Mouse (Mus musculus): ENCODE data around the gene Lactb. TPM values are rescaled to one million over a fixed set of nuclear protein-coding genes. Genes with fewer than 3 reads are reported as not detected.

Lactb gene
- total RNA-seq (2022) = 10 to 100 TPM; 22.8 to 26.6 (median 23.5) TPM

DNA sequence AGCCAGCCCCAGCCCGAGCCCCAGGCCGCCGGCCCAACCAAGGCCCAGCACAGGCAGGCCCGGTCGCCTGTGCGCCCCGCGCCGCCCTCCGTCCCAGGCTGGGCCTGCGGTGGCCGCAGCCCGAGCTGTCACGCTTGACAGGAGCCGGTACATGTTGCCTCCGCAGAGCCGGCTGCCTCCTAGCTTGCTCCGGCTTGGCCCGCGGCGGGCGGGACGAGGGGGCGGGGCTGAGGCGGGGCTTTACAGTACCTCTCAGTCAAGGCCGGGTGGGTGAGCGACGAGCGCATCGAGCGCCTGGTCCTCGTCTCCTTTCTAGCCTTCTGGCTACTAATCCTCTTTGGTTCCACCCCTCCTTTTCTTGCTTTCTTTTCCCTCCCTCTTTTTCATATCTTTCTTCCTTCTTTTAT is at the start of gene Lactb:
Lactb (minus strand) TSS at position 246 of the 407 bp plus-strand sequence.
- peak; percentile 93 for DNase-seq (ENCODE audit: low spot score)

DNA sequence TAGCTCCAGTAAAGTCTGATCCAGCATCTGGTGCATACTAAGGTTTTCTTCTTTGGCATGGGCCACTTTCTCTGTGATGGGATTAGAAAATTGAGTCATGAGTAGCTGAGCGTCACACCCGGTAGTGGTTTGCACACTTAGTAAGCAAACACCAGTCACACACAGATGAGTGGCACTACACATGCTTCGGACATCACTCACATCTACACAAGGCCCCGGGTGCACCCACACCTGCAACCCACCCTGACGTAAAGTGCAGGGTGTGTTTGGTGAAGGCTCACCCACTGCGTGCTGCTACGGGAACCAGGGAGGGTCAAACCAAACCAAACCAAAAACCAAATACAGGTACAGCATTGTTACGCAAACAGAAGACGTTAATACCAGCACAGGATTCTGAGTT is 48.1 kb upstream of the Lactb start:
- no peak for DNase-seq (ENCODE audit: low spot score)

DNA sequence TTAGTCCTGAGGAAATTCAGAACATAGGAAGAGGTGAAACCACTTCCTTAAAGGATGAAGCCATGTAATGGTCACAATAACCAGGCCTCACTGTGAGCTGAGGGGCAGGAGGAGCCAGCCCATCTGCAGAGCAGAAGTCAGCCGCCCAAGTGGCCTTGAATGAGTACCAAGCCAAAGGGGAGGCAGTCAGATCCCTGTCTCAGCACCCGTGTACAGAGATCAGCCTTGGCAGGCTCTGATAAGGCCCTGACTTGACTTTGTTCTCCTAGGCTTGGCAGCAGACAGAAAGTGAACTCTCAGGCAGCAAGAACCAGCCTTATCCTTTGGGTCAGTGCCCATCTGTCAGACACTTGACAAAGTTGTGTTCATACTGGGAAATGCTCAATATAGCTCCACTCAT is 44.8 kb upstream of the Lactb start:
- no peak for DNase-seq (ENCODE audit: low spot score)

DNA sequence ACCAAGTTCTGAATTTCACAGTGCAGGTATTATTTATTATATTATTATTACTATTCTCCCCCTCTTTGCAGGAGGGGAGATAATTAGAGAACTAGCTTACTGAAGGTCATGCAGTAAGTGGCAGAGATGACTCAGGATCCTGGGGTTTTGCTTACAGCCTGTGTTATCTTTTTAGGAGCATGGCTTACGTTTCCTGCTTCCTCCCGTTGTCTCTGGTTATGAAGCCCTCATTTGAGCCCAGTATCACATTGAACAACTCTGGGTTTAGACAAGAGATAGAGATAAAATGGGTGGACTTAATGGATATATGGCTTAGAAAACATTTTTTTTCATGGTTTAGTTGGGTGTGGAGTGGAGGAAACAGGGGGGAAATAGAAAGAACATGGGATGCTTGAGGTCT is 38.2 kb upstream of the Lactb start:
- no peak for DNase-seq (ENCODE audit: low spot score)

DNA sequence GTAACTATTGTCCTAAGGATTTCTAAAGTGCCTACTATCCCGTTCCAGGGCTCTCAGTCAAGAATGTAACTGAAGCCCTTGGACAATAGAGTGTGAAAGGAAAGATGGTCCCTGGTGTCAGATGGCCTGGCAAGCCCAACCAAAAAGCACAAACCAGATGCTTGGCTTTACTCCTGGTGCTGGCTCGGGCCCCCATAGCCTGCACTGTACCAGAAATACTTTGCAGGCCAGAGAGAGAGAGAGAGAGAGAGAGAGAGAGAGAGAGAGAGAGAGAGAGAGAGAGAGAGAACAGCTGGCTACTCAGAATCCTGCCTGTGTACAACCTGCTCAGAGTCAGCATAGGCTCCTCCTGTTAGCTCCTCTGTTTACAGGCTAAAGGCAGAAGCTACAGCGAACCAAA is 37.2 kb upstream of the Lactb start:
- DNase-seq (ENCODE audit: low spot score) = peak; percentile 70

DNA sequence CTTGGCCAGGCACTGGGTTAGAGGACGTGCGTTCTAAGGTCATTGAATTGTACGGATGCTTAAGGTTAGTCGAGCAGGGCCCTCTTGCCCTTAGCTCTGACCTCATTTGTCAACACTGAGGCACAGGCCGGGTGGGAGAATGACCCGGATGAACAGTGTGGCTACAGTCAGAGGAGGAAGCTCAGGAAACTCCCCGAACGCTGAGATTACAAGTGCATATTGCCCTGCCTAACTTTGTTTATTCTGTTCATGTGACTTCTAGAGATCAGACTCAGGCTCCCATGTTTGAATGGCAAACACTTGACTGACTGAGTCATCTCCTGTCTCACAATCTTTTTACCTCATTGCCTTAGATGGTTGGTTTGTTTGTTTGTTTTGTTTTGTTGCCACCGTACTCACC is 36.2 kb upstream of the Lactb start:
- DNase-seq (ENCODE audit: low spot score) = no peak

DNA sequence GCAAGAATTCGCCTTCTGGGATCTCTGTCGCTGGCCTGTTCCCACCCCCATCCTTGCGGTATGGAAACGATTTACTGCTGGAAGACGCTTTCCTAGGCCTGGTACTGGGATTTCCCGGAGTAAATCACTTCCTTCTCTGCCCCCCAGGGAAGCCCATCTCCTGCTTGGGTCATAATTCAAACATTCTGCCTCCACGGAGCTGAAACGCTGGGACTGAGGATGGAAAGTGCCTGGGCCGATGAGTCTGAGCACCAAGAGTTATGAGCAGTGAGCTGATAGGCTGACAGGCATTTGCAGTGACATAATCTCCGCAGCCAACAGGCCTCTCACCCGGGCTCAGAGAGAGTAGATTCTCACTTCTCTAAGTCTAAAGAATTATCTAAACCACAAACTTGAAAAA is 33.5 kb upstream of the Lactb start:
- DNase-seq (ENCODE audit: low spot score) = no peak

DNA sequence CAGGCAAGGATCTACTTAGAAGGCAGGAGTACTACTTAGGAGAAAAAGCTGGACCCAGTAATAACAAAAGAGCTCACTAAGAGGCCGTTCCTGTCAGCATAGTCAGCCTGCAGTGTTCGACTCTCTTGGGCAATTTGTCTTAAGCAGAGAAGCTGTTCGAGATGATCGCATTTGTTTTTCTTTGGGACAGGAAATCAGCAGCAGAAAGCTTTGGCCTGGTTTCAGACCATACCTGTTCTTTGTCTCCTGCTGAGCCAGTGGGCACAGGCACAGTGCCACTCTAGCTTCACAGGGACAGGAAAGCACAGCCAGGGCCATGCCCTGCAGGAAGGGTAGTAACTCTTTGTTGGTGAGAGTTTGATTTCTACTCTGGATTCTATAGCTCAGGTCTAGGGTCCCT is 31.1 kb upstream of the Lactb start:
- DNase-seq (ENCODE audit: low spot score) = no peak

DNA sequence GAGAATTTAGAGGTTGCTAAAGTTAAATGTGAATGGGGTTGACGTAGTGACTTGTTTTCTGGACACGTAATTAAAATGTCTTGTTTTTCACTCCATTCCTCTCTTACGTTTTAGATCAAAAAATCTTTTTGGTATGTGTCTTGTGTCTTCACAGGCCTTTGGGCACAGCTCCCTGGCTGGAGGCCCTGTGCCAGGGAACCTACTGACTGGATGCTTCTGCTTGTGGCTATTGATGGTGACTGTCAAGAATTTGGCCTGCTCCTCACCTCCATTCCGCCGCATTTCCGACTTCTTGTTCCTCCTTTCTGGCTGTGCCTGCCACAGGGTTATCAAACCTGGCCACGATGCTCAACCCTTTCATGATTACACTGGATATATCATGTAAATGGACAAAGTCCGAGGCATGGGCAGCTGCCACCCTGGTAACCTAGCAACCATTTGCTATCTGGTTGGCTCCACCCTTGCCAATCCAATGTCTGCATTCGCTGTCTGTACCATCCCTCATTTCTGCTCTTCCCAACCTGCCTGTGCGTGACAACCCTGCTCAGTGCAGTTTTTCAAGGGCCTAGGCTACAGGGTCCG is 30.0 kb upstream of the Lactb start:
- DNase-seq (ENCODE audit: low spot score) = no peak

DNA sequence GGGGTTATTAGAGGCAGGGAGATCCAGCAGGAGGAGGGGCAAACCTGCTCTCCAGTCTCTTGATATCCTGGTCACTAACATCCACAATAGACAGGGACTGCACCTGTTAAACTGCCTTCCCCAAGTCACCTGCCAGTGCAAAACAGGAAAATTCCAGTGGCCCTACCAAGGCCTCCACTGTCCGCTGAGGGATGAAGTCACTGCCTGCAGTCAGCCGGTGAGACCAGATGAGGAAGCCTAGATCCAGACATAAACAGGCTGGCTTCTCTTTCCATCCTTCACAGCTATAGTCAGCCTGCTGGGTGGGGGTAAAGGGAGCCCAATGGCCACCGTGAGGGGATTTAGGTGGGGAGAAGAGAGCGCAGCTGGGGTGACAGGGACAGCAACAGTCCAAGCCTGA is 28.4 kb upstream of the Lactb start:
- DNase-seq (ENCODE audit: low spot score) = no peak

DNA sequence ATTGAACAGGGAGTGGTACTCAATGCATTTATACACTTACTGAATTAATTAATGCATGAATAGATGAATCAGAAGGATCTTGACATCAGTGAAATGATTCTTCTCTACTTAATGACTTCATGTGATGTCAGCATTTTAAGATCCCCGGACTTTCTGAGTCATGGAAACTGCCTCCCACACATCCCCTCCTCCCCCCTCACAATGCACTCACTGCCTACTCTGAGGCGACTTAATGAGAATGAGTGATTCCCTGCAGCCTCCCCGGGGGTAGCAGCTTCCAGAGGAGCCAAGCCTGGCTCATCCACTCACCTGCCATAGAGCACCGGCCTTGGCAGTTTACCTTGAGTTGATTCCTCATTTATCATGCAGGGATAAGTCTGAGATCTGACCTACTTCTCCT is 27.9 kb upstream of the Lactb start:
- no peak for DNase-seq (ENCODE audit: low spot score)

DNA sequence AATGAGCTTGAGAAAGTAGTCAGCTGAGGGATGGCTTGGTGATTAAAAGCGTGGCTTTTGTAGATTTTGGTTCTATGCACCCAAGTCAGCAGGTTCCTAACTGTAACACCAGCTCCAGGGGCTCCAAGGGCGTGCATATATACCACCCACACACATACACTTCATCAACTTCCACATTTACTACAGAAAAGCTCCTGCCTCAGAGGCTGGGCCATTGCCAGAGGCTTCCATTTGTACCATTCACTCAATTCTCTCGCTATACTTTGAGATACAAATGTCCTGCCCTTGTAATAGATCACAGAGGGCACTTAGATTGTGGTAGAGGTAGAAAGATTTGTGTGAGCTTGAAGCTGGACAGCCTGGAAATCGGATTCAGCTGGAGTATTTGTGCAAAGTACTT is 26.2 kb upstream of the Lactb start:
- no peak for DNase-seq (ENCODE audit: low spot score)

DNA sequence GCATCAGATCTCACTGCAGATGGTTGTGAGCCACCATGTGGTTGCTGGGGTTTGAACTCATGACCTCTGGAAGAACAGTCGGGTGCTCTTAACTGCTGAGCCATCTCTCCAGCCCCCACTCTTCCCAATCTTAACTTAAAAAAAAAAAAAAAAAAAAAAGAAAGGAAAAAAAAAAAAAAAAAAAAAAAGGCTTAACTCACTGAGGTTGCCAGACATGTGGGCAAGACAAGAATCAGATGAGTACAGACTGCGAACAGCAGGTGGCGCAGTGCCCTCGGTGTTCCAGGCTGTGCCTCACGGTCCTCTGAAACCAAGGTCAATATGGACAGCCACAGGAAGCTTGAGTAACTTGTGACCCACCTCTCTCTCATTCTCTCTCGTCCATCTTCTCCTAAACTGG is 25.8 kb upstream of the Lactb start:
- peak; percentile 72 for DNase-seq (ENCODE audit: low spot score)

DNA sequence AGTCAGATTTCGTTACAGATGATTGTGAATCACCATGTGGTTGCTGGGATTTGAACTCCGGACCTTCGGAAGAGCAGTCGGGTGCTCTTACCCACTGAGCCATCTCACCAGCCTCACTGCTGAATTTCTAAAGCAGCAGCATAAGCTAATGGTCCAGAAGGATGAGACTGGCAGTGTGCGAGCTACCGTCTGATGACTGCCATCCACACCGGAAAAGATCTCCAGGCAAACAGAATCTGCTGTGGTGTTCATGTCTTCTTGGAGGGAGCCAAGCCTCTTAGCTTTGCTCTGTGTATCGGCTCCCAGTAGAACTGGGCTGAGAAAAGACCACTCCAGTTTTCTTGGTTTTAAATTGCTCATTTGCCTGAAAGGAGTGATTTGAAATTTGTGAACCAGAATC is 24.4 kb upstream of the Lactb start:
- DNase-seq (ENCODE audit: low spot score) = no peak

DNA sequence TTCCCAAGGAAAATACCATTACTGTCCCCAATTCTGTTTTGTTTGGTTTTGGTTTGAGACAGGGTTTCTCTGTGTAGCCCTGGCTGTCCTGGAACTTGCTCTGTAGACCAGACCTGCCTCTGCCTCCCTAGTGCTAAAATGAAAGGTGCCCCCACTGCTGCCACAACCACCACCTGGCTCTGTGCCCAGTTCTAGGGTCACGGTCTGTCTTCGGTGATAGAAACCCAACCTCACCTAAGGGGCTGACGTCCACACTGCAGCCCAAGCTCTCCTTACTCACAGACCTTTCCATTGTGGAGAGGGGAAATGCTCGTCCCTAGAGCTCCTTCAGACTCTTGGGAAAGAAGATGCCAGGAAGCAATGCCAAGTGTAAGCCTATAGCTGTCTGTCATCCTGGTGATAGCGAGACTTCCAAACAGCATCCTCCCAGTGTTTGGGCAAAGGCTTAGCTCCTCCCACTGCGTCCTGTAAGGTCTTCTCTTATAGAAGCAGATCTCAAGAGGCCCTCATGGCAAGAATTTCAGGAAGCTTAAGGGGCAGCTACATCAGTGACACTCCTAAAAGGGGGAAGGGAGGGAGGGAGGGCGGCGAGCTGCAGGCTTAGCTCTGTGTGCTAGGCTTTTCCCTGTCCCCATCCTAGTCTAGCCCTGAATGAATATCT is 16.6 kb upstream of the Lactb start:
- no peak for DNase-seq (ENCODE audit: low spot score)

DNA sequence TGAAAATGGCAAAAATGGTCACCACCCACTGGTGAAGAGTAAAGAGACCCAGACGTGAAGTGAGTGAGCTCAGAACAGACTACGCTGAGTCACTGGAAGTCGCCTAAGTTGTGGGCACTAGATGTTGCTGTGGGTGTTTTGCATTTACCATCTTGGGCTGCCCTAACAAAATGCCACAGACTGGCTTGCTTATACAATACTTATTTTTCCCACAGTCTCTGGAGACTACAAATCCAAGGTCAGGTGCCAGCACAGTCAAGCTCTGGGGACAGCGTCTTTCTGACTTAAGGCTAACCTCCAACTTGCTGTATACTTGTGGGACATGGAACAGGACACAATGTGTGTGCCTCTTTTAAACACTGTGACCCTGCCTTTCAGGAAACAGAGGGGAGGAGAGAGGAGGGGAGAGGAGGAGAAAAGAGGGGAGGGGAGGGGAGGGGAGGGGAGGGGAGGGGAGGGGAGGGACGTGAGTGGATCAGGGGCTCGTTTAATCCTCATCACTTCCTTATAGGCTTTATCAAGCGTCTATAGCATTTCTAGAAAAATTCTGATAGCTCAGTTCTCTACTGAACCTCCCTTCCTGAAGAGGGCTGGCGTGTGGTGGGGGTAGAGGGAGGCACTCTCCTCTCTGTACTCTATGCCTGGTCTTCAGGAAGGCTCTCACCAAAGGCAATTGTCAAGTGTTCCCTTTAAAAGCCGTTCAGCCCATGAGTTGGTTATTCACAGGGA is 15.9 kb upstream of the Lactb start:
- DNase-seq (ENCODE audit: low spot score) = no peak

DNA sequence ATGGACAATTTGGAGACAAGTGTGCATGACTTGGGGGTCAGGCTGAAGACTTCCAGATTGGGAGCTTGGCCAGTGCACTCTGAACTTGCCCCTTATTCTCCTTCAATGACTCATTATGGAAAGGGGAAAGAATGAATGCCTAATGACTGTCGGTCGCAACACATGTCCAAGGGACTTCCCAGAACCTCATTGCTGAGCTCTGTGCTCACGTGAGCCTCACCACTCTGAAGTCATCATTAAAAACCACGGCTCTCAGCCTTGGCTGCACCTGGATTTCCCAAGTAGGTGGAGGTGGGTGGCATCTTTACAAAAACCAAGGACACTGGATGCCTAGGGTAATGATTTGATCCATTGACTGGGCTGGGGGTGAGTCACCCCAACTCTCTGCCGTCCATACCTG is 14.8 kb upstream of the Lactb start:
- DNase-seq (ENCODE audit: low spot score) = no peak

DNA sequence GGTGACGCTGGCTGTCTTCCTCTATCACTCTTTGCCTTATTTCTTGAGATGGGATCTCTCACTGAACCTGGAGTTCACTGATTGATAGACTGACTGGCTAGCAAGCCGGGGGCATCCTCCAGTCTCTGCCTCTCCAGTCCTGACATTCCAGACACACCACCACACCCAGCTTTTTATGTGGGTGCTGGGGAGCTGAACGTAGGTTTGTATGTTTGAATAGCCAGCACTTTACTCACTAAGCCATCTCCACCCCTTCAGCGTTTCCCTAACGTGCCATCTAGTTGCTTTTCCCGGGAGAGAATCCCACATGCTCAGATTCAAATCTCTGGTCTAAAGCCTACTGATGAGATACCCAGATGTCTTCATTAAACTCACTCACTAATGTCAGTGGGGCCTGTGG is 14.3 kb upstream of the Lactb start:
- DNase-seq (ENCODE audit: low spot score) = no peak

DNA sequence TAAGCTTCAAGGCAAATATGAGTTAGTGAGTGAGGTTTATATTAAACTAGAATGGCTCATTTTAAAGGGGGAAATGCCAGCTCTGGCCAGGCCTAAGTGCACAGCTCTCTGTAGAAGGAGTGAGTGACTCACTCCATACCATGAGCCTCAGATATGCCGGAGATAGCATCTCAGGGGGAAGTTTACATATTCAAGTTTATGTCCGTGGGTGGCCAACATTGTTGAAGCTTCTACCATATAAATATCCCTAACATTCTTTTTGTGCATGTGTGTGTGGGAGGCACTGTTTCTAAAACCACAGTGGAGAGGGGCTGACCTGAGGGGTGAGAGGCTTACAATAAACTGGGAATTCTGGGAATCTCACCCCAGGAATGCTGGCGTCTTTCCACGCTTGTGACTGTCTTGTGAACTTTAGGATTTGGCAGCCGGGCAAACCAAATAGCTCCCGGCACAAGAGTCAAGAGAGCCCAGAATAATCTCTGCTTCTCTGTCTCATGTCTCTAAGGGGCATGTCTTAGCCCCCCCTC is 13.7 kb upstream of the Lactb start:
- peak; percentile 31 for DNase-seq (ENCODE audit: low spot score)

DNA sequence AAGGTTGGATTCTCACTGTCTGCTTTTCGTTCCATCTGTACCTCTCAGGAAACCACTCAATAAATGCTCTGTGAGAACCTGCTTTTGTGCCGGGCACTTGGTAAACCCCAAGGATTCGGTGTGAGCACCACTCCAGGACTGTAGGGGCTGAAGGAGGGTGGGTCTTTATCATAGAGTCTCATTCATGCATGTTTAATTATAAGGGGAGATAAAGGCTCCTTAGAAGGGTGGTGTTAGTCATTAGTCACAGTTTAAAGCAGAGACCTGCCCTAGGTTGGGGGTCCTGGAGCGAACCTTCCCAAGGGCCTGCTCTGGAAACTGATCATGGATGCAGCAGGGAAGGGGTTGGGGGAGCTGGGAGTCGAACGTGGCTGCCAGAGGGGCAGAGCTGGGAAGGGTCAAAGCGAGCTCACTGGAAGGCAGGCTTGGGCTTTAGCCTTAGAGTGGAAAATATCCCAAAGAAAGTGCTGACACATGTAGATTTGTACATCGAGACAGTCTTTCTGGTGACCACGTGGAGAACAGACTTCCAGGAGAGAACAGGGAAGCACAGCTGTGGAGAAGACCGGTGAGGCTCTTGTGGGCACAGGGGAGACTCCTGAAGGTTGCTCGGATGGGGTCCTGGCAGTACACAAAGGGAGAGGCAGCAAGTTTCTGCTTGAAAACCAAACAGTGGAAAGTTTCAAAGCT is 13.1 kb upstream of the Lactb start:
- no peak for DNase-seq (ENCODE audit: low spot score)

DNA sequence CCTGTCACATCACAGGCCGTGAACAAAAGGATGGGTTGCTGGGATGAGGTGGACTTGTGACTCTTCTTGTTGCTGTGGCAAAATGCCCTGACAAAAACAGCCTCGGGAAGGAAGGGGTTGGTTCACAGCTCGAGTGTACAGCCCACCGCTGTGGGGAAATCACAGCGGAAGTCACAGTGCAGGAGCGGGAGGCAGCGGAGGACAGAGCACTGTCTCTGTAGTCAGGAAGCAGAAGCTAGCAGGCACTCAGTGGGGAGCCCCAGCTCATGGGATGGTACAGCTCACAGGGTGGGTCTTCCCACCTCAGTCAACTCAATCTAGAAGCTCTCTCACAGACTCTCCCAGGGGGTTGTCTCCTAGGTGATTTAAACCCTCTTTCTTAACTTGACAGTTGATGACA is 10.1 kb upstream of the Lactb start:
- no peak for DNase-seq (ENCODE audit: low spot score)

DNA sequence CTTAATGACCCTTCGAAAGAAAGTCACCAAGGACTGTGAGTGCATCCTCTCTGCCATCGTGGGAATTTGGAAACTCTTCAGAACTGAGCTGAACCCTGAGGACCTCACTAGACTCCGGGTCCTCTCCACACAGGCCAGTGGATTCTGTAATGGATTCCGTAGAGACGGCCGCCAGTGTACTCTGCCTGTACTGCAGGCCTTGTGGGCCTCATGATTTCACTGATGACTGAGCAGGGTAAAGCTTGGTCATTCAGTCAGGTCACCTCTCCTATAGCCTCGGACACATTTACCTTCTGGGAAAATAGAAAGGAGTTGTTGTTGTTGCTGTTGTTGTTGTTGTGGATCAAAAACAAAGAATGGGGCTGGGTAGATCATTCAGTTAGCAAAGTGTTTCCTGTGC is 6.8 kb upstream of the Lactb start:
- DNase-seq (ENCODE audit: low spot score) = no peak

All from heart, adult 8-10 months (tissue).